Mouse (Mus musculus) gastrocnemius, postnatal 10 days (tissue): ENCODE measurements around the gene Etl4. TPM values are rescaled to one million over a fixed set of nuclear protein-coding genes. Genes with fewer than 3 reads are reported as not detected.

ENCODE experiments used
- DNase-seq: peaks from one replicate; pipeline ENCODE4 v3.0.0; 2021; ENCODE audit warnings: mixed read lengths
- total RNA-seq, 2 experiments: library from RNA; stranded (reverse); gene quantifications; 2 replicates each; pipeline ENCODE4 v1.2.3; 2021

Gene Etl4
- total RNA-seq, 2 experiments from 2014 or later: 38.2 to 51.1 TPM

DNA sequence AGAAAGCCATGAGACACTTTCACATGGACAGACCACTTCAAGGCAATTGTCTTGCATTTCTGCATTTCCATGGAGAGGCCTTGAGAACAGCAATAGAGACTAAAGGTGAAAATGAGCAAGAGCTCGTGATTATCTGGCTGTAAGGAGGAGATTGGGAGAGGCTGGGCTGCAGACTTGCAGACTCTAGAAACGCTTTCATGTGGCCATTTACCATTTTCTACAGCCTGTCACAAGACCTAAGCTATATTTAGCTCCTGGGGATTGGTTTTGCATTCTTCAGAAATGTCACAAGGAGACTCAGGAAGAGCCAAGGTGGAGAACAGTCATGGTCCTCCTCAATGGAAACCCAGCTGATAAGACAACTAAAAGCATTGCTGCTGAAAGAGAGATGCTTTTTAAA, 801.4 kb downstream of the Etl4 start:
- no peak for DNase-seq

DNA sequence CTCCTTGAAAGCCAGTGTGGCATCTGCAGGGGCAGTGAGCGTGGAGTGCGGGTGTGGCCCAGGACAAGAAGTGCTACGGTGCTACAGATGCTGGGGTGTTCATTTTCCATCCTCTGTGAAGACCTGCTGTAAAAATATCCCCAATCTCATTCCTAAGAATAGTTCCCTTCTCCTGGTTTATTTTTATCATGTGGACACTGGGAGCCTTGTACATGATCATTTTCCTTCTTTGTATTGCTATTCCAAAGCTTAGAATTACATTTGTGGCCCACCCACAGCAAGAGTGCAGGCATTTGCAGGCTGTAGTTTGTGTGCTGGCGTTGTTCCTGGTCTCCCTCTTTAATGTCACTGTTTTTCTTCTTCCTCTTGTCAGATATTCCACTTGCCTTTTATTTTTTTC, 809.5 kb downstream of the Etl4 start:
- DNase-seq: no peak

DNA sequence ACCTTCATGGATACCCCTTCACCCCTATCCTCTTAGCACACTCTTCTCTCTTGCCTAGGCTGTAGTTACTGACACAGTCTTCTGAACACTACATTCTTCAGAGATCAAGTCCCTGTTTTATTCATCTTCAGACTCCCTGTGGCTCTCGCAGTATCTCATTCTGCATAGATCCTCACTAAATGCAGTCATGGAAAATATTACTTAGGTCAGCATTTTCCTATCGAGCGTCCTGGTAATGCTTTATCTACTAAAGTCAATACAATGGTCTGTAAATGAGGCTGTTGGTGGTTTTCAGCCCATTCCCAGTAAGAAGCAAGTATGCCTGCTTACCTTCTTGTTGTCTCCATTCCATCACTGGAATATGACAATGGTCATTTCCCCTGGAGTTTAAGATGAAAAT, 811.5 kb downstream of the Etl4 start:
- DNase-seq: no peak

DNA sequence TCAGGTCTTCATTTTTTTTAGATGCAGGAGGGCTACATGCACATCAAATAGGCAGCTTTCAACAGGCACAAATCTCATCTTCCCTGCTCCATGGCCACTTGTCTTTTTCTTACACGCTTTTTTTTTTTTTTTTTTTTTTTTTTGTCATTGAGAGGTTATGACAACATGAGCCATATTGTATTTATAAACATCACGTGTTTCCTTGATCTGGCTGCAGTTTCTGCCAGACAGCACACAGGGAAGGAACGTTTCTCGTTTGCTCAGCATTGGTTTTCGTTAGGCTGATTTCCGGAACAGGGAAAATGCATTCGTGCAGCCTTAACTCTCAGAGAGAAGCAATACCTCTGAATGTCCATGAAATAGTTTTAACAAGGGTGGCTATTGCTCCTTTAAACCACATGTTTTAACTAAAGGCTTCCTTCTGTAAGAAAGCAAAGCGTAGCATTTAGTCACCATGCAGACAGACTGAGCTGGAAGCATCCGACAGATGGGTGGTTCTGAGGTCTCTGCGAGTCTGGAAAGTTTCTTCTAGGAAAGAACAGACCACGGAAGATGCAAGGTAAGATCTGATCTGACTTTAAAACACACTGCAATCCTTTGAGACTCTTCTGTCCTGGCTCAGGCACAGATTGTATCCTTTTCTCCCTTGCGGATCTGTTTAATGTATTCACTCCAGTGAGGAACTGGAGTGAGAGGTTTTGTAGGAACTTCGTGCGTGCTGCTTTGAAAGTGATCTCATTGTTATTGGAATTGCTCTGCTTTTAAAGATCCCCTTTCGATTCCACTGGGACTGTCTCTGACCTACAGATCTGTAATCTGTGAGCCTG, 812.8 kb downstream of the Etl4 start:
- no peak for DNase-seq

DNA sequence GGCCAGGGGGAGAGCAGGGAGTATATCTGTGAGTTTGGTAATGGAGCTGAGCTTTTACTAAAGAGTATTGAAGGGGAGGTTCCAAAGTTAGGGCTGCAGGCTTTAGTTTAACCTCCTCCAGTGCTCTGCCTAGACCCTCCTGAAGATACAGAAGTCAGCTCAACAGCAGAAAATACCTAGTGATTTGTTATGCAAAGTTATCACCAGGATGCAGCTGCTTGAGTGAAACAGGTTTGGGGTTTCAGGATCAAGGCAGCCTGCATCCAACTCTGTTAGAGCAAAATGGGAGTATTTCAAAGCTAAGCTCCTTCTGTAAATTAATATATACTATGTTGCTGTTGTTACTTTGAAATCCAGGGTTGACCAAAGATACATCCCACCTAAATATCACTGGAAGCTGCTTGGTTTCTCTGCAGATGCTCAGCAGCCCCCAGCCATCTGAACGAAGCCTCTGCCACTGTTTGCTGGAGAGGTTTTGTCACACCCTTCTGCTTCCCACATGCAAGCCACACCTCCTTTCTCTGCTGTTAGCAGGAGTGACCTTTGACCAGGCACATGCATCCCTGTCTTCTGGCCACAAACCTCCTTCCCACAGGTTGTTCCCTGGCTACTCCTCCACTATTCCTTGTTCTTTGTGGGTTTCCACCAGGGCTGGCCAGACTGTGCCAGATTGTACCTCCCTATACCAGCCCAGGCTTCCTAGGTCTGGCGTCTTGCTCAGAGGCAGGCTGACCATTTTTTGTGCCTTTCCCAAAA, 814.6 kb downstream of the Etl4 start:
- no peak for DNase-seq

DNA sequence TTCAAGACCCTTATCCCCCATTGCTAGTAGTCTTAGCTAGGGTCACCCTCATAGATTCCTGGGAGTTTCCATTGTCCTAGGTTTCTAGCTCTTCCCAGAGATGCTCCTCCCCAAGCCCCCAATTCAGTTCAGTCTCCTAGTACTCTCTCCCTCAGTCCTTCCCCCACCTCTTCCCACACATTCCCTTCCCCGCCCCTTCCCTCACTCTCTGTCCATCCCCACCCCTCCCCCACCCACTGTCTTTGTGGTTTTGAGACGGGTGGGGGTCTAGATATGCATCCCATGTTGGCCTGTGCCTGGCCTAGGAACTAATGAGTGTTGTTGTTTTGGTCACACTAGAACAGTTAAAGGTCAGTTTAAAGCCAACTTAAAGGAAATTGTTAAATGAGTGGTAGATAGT, 817.4 kb downstream of the Etl4 start:
- no peak for DNase-seq

DNA sequence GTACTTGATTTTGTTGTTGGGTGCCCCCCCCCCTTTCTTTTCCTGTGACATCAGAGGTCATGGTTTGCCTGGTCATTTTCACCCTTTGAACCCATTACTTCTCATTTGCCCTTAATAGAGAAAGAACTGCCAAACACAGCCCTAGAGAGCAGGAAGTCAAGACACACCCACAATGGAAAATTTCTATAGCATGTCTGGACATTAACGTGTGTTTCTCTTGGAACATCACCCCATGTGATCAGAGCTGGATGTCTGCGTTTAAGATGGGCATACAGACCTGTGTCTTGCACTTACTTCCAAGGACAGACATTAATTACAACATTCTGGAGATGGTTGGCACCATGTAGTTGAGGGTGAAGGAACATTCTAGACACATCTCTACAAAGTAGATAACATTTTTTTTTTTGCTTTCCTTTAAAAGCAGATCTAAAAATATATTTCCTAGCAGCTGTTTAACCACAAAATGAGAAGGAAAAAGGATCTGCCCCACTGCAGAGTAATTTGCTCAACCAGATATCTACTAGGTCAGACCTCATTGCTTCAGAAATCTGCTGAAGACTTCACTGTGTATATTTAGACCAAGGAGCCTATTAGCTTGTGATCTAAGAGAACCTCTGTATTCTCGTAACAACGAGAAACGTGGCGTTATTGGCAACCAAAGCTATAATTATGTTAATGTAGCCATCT, 818.3 kb downstream of the Etl4 start:
- DNase-seq: no peak

DNA sequence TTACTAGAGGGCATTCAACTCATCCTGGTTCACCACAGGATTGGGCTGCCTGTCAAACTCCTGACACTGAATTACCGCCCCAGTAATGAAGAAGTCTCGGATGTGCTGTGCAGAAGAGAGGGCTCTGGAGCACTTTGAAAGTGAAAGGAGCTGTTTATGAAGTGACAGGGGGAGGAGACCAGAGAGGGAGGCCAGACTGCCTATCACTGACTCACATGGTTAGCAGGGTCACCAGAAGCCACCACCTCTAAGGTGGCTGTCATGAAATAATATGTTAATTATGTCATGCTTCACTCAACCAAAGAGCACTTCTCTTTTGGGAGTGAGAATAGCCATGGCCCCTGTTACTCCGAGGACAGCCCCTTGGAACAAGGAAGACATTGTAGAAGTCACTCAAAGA, 825.9 kb downstream of the Etl4 start:
- no peak for DNase-seq

DNA sequence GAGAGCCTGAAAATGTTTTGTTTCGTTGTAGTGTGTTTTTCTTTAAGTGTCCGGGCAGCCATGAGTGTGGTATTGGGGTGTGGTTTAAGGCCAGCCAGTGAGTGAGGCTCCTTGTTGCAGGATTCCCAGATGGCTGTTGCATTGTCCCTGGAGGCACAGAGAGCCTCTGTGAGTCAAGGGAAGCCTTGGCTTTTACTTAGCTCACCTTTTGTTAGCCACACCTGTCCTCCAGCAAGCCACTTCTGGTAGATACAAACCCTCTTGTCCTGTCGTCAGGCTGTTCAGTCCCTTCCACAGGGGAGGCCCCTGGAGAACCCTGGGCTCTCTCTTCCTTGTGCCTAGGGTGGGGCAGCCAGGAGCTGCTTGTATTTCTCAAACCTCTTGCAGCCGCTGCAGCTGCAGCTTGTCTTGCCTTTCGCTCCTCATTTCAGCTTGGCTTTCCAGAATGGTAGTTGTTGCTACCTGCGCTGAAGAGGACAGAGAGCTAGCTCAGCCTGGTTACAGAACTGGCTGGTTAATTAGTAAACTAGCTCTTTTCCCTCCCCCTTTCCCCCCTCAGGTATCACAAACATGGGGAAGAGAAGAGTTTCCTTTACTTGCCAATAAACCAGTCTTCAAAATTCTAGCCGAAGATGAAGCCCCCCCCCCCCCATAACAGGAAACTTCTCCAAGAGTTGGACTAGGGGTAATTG, 826.9 kb downstream of the Etl4 start:
- DNase-seq: no peak

DNA sequence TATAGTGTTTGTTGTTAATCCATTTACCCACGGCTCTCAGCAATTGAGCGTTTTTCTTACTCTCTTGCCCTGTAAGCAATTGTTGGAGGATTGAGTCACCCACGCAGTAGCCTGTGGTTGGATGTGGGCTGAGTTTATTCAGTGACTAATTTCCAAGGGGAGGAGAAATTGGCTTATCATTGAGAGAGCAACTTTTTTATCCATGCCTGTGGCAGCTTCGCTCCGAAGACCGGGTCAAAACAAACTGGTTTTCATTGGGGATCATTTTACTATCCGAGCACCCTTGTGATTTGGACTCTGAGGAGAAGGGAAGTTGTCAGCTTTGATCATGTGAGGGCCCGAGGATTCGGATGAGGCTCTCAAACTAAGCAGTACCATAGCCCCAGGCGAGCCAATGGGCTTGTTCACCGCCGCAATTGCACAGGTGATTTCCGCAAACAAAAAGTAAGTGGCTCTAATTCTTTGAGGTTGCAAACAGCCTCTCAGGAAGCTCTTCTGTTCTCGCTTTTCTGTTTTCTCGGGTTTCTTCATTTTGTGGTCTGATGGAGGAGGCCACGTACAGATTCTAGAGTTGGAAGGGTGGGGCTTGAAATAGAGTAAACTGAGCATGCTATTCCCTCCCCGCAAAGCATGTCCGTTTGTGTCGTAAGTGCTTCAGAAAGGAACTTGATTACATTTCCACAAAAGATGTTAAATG, 827.7 kb downstream of the Etl4 start:
- DNase-seq: no peak

DNA sequence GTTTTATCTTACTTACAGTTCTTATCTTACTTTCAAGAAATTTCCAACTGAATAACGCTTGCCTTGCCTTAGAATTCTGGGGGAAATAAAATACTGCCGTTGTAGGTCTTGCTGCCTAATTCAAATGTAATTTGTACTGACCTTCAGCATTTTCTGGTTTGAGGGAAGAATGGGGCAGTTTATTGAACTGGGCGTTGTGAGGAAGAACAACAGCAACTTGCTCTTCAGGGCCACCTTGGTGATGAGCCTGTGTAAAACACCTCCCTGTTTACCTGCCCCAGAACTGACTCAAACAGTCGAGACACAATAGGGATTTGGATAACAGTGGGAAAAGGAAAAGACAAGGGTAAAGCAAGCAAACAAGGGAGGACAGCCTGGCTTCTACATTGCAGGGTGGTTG, 828.3 kb downstream of the Etl4 start:
- DNase-seq: no peak

DNA sequence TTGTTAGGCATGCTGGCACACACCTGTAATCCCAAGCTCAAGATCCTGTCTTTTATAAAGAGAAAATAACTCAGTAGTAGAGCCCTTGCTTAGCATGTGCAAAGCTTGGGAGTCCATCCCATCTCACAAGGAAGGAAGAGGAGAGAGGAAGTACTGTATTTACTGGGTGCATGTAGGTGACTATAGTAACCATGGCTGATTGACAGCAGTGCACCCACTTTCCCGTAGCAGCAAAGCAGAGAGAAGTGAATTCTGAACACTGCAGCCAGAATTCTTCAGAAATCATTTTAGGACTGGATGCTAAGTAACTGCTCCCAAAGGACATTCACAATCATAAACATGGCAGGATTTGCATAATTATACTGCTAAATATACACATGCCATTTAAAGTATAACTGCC, 838.1 kb downstream of the Etl4 start:
- DNase-seq: no peak

DNA sequence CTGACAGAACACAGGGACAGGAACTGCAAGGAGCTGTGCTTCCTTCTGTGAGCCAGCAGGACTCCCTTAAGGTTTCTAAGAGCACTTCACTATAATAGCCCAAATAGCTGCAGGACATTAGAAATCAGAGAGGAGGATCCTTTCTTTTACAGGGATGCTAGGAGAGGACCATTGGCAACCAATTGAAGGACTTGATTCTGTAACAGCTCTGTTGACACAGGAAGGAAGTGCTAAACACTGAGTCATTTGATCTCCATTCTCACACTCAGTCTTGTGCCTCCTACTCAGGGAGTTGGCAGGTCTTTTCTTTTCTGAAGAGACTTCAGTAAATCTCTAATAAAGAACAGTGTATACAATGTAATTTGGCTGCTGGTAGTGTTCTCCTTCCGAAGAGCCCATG, 838.9 kb downstream of the Etl4 start:
- no peak for DNase-seq

DNA sequence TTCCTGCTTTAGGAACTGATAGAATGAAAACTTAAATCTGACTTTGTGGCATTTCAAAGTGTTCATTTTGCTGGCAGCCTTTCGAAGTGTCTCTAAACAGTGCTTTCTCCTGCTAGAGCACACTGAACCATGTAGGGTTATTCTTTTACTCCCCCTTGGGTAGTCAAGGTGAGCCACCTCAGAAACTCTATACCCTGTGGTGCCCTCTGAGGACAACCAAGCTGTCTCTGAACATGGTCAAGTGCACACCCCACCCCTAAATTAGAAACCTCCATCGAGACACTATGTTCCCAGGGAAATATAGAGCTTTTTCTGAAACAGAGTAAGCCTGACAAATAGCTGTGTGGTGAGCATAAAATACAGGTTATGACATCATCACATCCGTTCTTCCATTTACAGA, 840.1 kb downstream of the Etl4 start:
- no peak for DNase-seq

DNA sequence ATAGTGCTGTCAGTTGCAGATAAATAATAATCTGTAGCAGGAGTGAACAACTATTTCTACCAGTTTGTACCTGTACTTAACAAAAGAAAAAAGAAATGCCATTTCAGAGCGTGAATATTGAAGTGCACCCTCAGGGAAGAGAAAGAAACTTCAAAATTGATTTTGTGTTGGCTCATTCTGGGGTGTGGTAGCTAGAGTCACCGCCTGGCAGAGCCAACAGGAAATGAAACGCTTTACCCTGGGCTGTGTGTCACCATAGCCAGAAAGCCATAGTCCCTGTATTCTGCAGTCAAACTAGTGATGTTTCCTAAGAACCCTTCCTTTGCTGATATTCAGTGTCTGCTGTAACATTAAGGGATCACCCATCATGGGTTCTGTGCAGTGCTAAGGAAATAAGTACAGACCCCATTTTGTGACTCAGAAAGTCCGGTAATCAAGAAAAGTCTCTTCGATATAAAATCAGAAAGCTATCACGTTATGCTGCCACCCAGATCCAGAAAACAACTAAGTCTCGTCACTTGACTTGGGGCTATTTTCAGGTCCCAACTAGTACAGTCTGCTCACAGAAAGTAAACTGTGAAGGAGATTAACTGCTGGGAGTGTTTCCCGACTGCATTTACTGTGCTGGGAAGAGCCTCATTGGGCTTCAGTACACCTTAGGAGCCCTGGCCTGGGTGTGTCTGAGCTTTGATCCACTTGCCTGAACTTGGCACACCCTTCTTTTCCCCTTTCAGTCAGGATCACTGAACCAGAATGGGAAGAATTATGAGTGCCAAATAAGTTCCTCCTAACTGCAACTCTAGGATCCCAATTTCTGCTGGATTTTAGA, 843.9 kb downstream of the Etl4 start:
- DNase-seq: no peak

DNA sequence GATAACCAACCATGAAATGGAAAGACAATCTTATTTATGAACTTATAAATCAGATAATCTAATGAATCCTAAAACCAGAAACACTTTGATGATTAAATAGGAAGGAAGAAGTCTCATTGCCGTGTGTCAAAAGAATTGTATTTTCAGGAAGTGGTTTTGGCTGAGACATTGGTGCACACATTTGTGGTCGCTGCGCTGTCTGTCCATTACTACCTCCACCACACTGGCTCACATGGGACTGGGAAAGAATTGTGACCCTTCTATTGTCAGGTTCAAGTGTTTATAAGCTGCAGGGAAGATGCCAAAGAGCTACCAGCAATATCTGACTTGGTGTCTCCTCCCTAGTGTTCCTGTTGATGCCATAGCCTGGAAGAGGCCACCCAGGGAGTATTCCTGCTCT, 847.4 kb downstream of the Etl4 start:
- no peak for DNase-seq

DNA sequence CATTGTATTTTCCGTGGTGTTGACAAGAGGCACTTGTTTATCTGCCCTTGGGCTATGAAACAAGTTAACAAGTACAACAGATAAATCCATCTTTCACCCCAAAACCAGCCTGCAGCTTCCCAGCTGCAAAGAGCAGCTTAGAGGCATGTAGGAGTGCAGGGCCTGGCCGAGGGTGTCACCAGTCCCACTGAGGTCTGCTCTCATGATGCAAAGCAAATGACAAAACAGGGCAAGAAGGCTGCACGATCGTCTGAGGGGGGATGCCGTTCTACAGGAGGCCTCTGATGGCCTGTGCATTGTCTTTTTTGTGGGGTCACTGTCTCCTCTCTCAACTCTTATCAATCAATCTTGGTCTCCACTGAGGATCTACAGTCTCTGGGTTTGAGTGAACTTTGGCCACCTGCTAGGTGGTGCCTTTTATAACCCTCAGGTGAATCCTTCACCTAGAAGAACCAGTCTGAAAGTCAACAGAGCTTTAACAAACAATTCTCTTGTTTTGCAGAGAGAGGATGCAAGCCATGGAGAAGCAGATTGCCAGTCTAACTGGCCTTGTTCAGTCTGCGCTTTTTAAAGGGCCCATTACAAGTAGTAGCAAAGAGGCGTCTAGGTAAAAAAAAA, 849.6 kb downstream of the Etl4 start:
- DNase-seq: no peak

DNA sequence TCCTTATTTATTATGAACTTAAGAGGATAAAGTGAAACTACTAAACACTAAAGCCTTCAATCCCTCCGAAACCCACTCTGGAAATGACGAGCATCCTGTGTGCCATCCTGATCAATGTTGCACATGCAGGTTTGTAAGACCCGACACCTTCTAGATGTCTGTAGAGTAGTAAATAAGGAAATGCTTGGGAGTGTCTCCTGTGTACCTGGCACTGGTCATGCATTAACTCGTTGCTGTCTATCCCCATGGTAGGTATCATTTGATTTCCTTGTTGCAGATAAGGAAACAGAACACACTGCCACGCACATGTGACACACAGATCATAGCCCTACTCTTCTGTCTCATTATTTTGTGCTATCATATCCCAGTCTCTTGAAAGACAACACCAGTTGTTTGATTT, 851.7 kb downstream of the Etl4 start:
- DNase-seq: no peak

DNA sequence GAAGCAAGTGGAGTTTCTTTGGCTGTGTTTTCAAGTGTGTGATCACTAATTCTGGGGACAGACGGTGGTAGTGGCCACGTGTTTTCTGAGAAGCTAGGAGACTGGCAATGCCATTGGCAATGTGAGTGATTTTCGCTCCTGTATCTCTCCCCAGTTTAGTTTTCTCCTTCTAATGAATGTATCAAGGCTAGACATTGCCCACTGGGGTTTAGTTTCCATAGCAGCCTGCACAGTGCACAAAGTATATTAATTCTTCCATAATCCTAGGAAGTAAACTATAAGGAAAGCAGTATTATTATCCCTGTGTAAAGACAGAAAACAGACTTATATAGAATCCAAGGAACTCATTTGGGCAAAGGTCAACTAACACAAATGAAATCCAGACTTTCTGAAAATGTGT, 852.2 kb downstream of the Etl4 start:
- no peak for DNase-seq

DNA sequence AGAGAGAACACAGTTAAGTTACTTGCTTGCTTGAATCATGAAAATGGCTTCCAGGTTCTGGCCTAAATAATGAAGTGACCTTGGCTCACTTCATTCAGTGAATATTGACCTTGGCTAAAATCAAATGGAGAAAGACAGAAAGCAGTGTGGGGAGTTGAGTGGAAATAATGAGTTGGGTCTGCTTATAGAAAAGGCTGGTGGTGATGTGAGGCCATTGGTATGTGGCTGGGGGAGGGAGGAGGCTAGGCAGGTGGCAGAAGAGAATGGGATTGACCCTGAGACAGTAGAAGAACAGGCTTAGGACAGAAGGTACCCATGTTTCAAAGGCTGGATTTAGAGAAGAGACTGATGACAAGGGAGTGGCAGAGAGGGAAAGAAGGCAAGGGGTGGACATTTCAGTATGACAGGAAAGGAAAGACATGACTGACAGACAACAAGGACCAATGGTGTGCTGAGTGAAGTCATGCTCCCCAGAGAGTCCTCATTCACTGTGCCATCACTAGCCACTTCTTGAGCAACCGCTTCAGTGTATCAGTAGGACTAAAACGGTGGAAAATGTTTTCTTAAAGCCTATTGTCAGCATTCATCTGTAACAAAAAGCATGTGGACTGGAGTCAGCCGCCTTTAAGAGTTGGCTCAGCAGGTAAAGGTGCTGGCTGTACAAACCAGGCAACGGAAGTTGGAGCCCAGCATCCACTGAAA, 854.1 kb downstream of the Etl4 start:
- DNase-seq: no peak
